ENCODE assay signal across 22 mouse cellular contexts in the genomic region with DNA sequence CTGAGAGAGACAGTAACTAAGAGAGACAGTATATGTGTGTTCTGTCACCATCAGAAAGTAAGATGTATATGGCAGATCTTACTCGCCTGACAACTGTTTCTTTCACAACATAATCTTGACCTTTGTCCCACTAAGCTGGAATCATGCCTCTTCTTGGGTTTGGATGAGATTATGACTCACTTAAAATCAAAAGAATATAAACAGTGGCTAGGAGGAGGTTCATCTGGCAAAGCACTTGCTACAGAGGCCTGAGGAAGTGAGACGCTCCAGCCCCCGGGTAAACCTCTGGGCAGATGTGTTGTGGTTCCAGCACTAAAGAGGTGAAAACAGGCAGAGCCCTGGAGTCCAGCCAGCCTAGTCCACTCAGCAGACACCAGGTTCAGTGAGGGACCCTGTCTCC. TPM values are rescaled to one million over a fixed set of nuclear protein-coding genes. Genes with fewer than 3 reads are reported as not detected.
DNase-seq lines count a peak whose midpoint lies in the region; ATAC-seq and TF ChIP-seq lines count a peak whose summit lies in the region.
"Had no signal": no experiment of that assay in that cellular context is flagged by ENCODE, and none has a peak within 500 bp of the region (broad histone marks: within the 10 kb centered on the region; RNA-seq: fewer than 3 reads in every experiment).

No protein-coding gene starts in this region.

- no peak for TF ChIP-seq CTCF in liver, adult 2 months (IDR thresholded peaks at IDR 0.05; ENCODE audit: low read depth, low read length)
- TF ChIP-seq CTCF in liver, postnatal 0 days (IDR thresholded peaks at IDR 0.05; ENCODE audit: low read depth) = no peak
- TF ChIP-seq CTCF in C2C12 (IDR thresholded peaks at IDR 0.05; ENCODE audit: control insufficient read depth, insufficient read depth, insufficient read length) = no peak

- no peaks in the 10 kb centered on the region for H3K79me2 ChIP-seq in liver, adult 2 months (ENCODE audit: control insufficient read depth, insufficient read depth, low read length)
- H3K79me2 ChIP-seq in C2C12 (ENCODE audit: control insufficient read depth, insufficient read depth) = no peaks in the 10 kb centered on the region

- 44% methylated on average over 3 of the region's 3 CpGs for WGBS in liver, adult 2 months
- 57% methylated on average over 3 of the region's 3 CpGs for WGBS in liver, postnatal 0 days (ENCODE audit: insufficient replicate concordance)
- WGBS in large intestine, adult 2 months = 6% methylated on average over 3 of the region's 3 CpGs

- peaks cover 2% of the 10 kb centered on the region; the same call in 1 of the 2 replicates for H3K4me1 ChIP-seq in liver, adult 2 months (ENCODE audit: control insufficient read depth, insufficient read depth, low read length)
- H3K4me1 ChIP-seq in liver, postnatal 0 days (ENCODE audit: insufficient read depth) = no peaks in the 10 kb centered on the region
- H3K4me1 ChIP-seq: heart, embryonic 15.5 days; hindbrain, embryonic 15.5 days; liver, embryonic 13.5 days; stomach, embryonic 15.5 days had no signal

- no peak overlapping the region for H3ac ChIP-seq in C2C12 (ENCODE audit: control insufficient read depth, insufficient read length, low read depth)

- DNase-seq in liver, adult 2 months (ENCODE audit: extremely low read depth, low read depth, low spot score) = peak; percentile 54
- no peak for DNase-seq in liver, postnatal 0 days
- DNase-seq in adipocyte (ENCODE audit: low spot score) = peak; percentile 80
- peak; percentile 39 for DNase-seq in large intestine, adult 2 months (ENCODE audit: low read depth, low spot score)
- no peak for DNase-seq in spleen, adult 12 weeks (ENCODE audit: low spot score)
- no peak for DNase-seq in layer of hippocampus, postnatal 36 days
- DNase-seq: adrenal gland, adult 8-10 months; cerebellum, adult 8-10 months; liver, embryonic 13.5 days; spleen, adult 18-20 months; thymus, postnatal 36 days had no signal

- H3K9me3 ChIP-seq in liver, postnatal 0 days (ENCODE audit: low read length) = no peaks in the 10 kb centered on the region
- H3K9me3 ChIP-seq: embryonic facial prominence, embryonic 13.5 days; heart, embryonic 15.5 days; hindbrain, embryonic 15.5 days; limb, embryonic 10.5 days; liver, embryonic 13.5 days; stomach, embryonic 15.5 days had no signal

- H3K36me3 ChIP-seq in liver, adult 2 months (ENCODE audit: control insufficient read depth, insufficient read depth, low read length) = no peaks in the 10 kb centered on the region
- H3K36me3 ChIP-seq in liver, postnatal 0 days (replicated peaks; ENCODE audit: insufficient read depth, low read length) = no peaks in the 10 kb centered on the region
- H3K36me3 ChIP-seq in C2C12 (ENCODE audit: control insufficient read depth, insufficient read depth) = no peaks in the 10 kb centered on the region
- H3K36me3 ChIP-seq: embryonic facial prominence, embryonic 13.5 days; heart, embryonic 15.5 days; hindbrain, embryonic 15.5 days; limb, embryonic 10.5 days; liver, embryonic 13.5 days; stomach, embryonic 15.5 days had no signal

- H3K9ac ChIP-seq in liver, adult 2 months (ENCODE audit: low read depth, low read length) = no peak overlapping the region
- no peak overlapping the region for H3K9ac ChIP-seq in liver, postnatal 0 days (replicated peaks)
- H3K9ac ChIP-seq: embryonic facial prominence, embryonic 13.5 days; heart, embryonic 15.5 days; hindbrain, embryonic 15.5 days; liver, embryonic 13.5 days; stomach, embryonic 15.5 days had no signal

- ATAC-seq in liver, postnatal 0 days = no peak
- ATAC-seq in granulocyte monocyte progenitor cell, adult 5-6 weeks (replicated peaks; ENCODE audit: poor library complexity, severe bottlenecking) = no peak
- ATAC-seq: midbrain, embryonic 16.5 days had no signal

- no peaks in the 10 kb centered on the region for H3K79me3 ChIP-seq in C2C12 (ENCODE audit: low read depth)

- H3K4me2 ChIP-seq in liver, postnatal 0 days (ENCODE audit: low read depth, low read length) = no peak overlapping the region
- H3K4me2 ChIP-seq: embryonic facial prominence, embryonic 13.5 days; heart, embryonic 15.5 days; hindbrain, embryonic 15.5 days; liver, embryonic 13.5 days; stomach, embryonic 15.5 days had no signal

- H3K27me3 ChIP-seq in liver, adult 2 months (ENCODE audit: control insufficient read depth, insufficient read depth, low read length) = no peaks in the 10 kb centered on the region
- H3K27me3 ChIP-seq in liver, postnatal 0 days (ENCODE audit: insufficient read depth, low read length) = no peaks in the 10 kb centered on the region
- H3K27me3 ChIP-seq in C2C12 (ENCODE audit: control insufficient read depth, insufficient read depth, insufficient read length) = peaks cover 4% of the 10 kb centered on the region
- H3K27me3 ChIP-seq: embryonic facial prominence, embryonic 13.5 days; heart, embryonic 15.5 days; hindbrain, embryonic 15.5 days; liver, embryonic 13.5 days; stomach, embryonic 15.5 days had no signal

- no peak overlapping the region for H3K27ac ChIP-seq in liver, adult 2 months (replicated peaks; ENCODE audit: insufficient read depth, low read depth, low read length)
- H3K27ac ChIP-seq in liver, postnatal 0 days (ENCODE audit: low read depth) = no peak overlapping the region
- H3K27ac ChIP-seq: embryonic facial prominence, embryonic 13.5 days; heart, embryonic 15.5 days; hindbrain, embryonic 15.5 days; limb, embryonic 10.5 days; liver, embryonic 13.5 days; stomach, embryonic 15.5 days had no signal

- TF ChIP-seq POLR2A in liver, adult 2 months (IDR thresholded peaks at IDR 0.05; ENCODE audit: extremely low read depth, insufficient read depth, low read length) = no peak

- no peak overlapping the region for H3K4me3 ChIP-seq in liver, adult 2 months (ENCODE audit: insufficient read depth, low read depth, low read length)
- H3K4me3 ChIP-seq in liver, postnatal 0 days (ENCODE audit: low read depth, low read length) = no peak overlapping the region
- H3K4me3 ChIP-seq in C2C12 (ENCODE audit: insufficient read depth, poor library complexity, severe bottlenecking) = no peak overlapping the region
- H3K4me3 ChIP-seq: embryonic facial prominence, embryonic 13.5 days; heart, embryonic 15.5 days; hindbrain, embryonic 15.5 days; limb, embryonic 10.5 days; liver, embryonic 13.5 days; stomach, embryonic 15.5 days had no signal

- no peak for TF ChIP-seq EP300 in liver, postnatal 0 days (IDR thresholded peaks at IDR 0.05; ENCODE audit: low read depth)

TF ChIP-seq in C2C12, 6 proteins besides CTCF, POLR2A, EP300 and RAD21:
- peak; percentile 17 for TF ChIP-seq CEBPB (IDR thresholded peaks at IDR 0.05; ENCODE audit: low read depth)
- TF ChIP-seq MYOD1 (IDR thresholded peaks at IDR 0.05; ENCODE audit: control insufficient read depth, insufficient read length, low read depth) = no peak
TF ChIP-seq in C2C12: peak in this region for 1.

RNA-seq across cellular contexts. Expression of a gene that starts 15.7 kb away (rescaled TPM):
- total RNA-seq in liver, adult 2 months (2014; rRNA removed) = 6.6 and 9.6 TPM in 2 replicates
- polyA plus RNA-seq in liver, adult 2 months (2012; rRNA removed) = 6.7 and 8.9 TPM in 2 replicates
- polyA plus RNA-seq in liver, postnatal 0 days (2015; fragmentation: Nextera tagmentation; extraction: Ambion mirVana) = 7.1 and 8.2 TPM in 2 replicates
- not detected for polyA plus RNA-seq in C2C12 (2012; fragmentation: generic; extraction: Trizol)
- 7.9 and 11.3 TPM in 2 replicates for polyA plus RNA-seq in large intestine, adult 2 months (2012; rRNA removed)
- 3.9 and 7.2 TPM in 2 replicates for total RNA-seq in granulocyte monocyte progenitor cell, adult 5-6 weeks (2014; fragmentation: Nextera tagmentation)
- total RNA-seq in granulocyte monocyte progenitor cell, adult 5-6 weeks (2017) = 4.3 and 4.5 TPM in 2 replicates
- total RNA-seq in layer of hippocampus, postnatal 36 days (2021) = 1 to 10 TPM; 7.1 to 8.5 TPM

RNA-seq across cellular contexts. Expression of a gene that starts 21.2 kb away (rescaled TPM):
- 19.8 and 21.5 TPM in 2 replicates for total RNA-seq in liver, adult 2 months (2014; rRNA removed)
- 52.6 and 54.6 TPM in 2 replicates for polyA plus RNA-seq in liver, adult 2 months (2012; rRNA removed)
- polyA plus RNA-seq in liver, postnatal 0 days (2015; fragmentation: Nextera tagmentation; extraction: Ambion mirVana) = 16.2 and 18.8 TPM in 2 replicates
- polyA plus RNA-seq in C2C12 (2012; fragmentation: generic; extraction: Trizol) = not detected
- polyA plus RNA-seq in large intestine, adult 2 months (2012; rRNA removed) = 93.0 and 123 TPM in 2 replicates
- not detected in 2 replicates for total RNA-seq in granulocyte monocyte progenitor cell, adult 5-6 weeks (2014; fragmentation: Nextera tagmentation)
- not detected in 2 replicates for total RNA-seq in granulocyte monocyte progenitor cell, adult 5-6 weeks (2017)
- not detected for total RNA-seq in layer of hippocampus, postnatal 36 days (2021)
- total RNA-seq: adrenal gland, adult 8-10 months; layer of hippocampus, adult 18-20 months; left cerebral cortex, adult 18-20 months; megakaryocyte progenitor cell, adult 5-6 weeks had no signal
- polyA plus RNA-seq: hindbrain, embryonic 15.5 days; midbrain, embryonic 16.5 days had no signal

RNA-seq across cellular contexts. Expression of a gene that starts 38.3 kb away (rescaled TPM):
- 2.9 and 3.5 TPM in 2 replicates for total RNA-seq in liver, adult 2 months (2014; rRNA removed)
- polyA plus RNA-seq in liver, adult 2 months (2012; rRNA removed) = 13.1 and 17.5 TPM in 2 replicates
- 3.7 and 4.4 TPM in 2 replicates for polyA plus RNA-seq in liver, postnatal 0 days (2015; fragmentation: Nextera tagmentation; extraction: Ambion mirVana)
- polyA plus RNA-seq in C2C12 (2012; fragmentation: generic; extraction: Trizol) = not detected
- polyA plus RNA-seq in large intestine, adult 2 months (2012; rRNA removed) = 47.8 and 53.0 TPM in 2 replicates
- not detected in 2 replicates for total RNA-seq in granulocyte monocyte progenitor cell, adult 5-6 weeks (2014; fragmentation: Nextera tagmentation)
- total RNA-seq in granulocyte monocyte progenitor cell, adult 5-6 weeks (2017) = 0.82 TPM in 1 of 2 replicates, not detected in the other
- 1 to 10 TPM; 5.6 to 8.1 TPM for total RNA-seq in layer of hippocampus, postnatal 36 days (2021)
- total RNA-seq: adrenal gland, adult 8-10 months had no signal
- polyA plus RNA-seq: midbrain, embryonic 16.5 days had no signal

RNA-seq across cellular contexts. Expression of a gene that starts 48.2 kb away (rescaled TPM):
- not detected in 2 replicates for total RNA-seq in liver, adult 2 months (2014; rRNA removed)
- polyA plus RNA-seq in liver, adult 2 months (2012; rRNA removed) = not detected in 2 replicates
- polyA plus RNA-seq in liver, postnatal 0 days (2015; fragmentation: Nextera tagmentation; extraction: Ambion mirVana) = 9.0 and 9.3 TPM in 2 replicates
- not detected for polyA plus RNA-seq in C2C12 (2012; fragmentation: generic; extraction: Trizol)
- polyA plus RNA-seq in large intestine, adult 2 months (2012; rRNA removed) = 0.02 and 0.08 TPM in 2 replicates
- 0.11 and 0.49 TPM in 2 replicates for total RNA-seq in granulocyte monocyte progenitor cell, adult 5-6 weeks (2014; fragmentation: Nextera tagmentation)
- not detected in 2 replicates for total RNA-seq in granulocyte monocyte progenitor cell, adult 5-6 weeks (2017)
- not detected for total RNA-seq in layer of hippocampus, postnatal 36 days (2021)
- total RNA-seq: layer of hippocampus, adult 18-20 months had no signal
- polyA plus RNA-seq: midbrain, embryonic 16.5 days had no signal

Comparison
In these comparisons a context has a peak if more than half of its experiments do, and no peak if none do; other contexts are left out.
1. DNase-seq: peak in liver, adult 2 months (single experiment), adipocyte (single experiment) and large intestine, adult 2 months (single experiment); none in liver, postnatal 0 days (single experiment), spleen, adult 12 weeks (single experiment) and layer of hippocampus, postnatal 36 days (0 of 2).
2. RNA of a gene that starts 21.2 kb away (polyA plus RNA-seq): 93.0 to 123 TPM in large intestine, adult 2 months, 52.6 to 54.6 TPM in liver, adult 2 months and 16.2 to 18.8 TPM in liver, postnatal 0 days; not detected in C2C12 (single experiment); every median in the first group is over 10 times any median in the second.